In the genomic region with DNA sequence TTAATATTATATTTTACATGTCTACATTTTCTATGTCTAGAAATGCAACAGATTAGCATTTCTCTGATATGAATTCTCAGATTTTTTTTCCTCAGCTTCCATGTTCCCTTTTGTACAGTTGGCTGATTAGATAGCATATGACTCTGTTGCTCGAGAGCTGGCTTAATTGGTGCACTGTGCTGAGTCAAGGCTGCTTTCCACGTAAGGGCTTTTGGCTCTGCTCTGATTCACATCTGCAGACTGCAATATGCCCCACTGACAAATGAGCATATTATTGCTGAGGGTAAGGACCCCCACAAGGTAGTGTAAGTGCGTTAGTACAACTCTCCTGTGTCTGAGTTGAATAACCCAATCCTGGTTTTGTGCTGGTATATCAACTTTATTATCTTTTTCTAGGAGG, we compare ENCODE assay signal across 10 mouse cellular contexts.
"Had no signal": no experiment of that assay in that cellular context is flagged by ENCODE, and none has a peak within 500 bp of the region (broad histone marks: within the 10 kb centered on the region; RNA-seq: fewer than 3 reads in every experiment).

No protein-coding gene starts in this region.

- H3K4me2 ChIP-seq: limb, embryonic 13.5 days; midbrain, embryonic 15.5 days had no signal

- H3K4me3 ChIP-seq: layer of hippocampus, adult 2 months; limb, embryonic 13.5 days; midbrain, embryonic 15.5 days had no signal

- DNase-seq: kidney, adult 9 months; kidney, postnatal 4 days; lung, adult 18-20 months; thymus, postnatal 4 days had no signal

- ATAC-seq: midbrain, embryonic 15.5 days had no signal

- H3K4me1 ChIP-seq: limb, embryonic 13.5 days; midbrain, embryonic 15.5 days had no signal

- H3K27ac ChIP-seq: kidney, postnatal 0 days; layer of hippocampus, adult 2 months; limb, embryonic 13.5 days; liver, embryonic 14.5 days; midbrain, embryonic 15.5 days; stomach, postnatal 0 days had no signal

- H3K9ac ChIP-seq: limb, embryonic 13.5 days; liver, embryonic 14.5 days; midbrain, embryonic 15.5 days had no signal

- H3K27me3 ChIP-seq: limb, embryonic 13.5 days; midbrain, embryonic 15.5 days had no signal

- H3K36me3 ChIP-seq: limb, embryonic 13.5 days; midbrain, embryonic 15.5 days had no signal

- H3K9me3 ChIP-seq: limb, embryonic 13.5 days; midbrain, embryonic 15.5 days had no signal
